Mouse (Mus musculus) embryo, embryonic 11.5 days (tissue): ENCODE results near the gene Slc38a4.

Experiments used
- DNase-seq: peaks from one replicate; pipeline ENCODE4 v3.0.0-alpha.2; 2012; ENCODE audit warnings: low read depth, low spot score

Slc38a4 gene

GRCm38 (mm10) chr15:96969792-96970191 lies 86.0 kb downstream of the Slc38a4 start:
- DNase-seq: no peak

- no peak for DNase-seq
Observed at GRCm38 (mm10) chr15:96968741-96969140, 87.0 kb downstream of the Slc38a4 start.

- DNase-seq: no peak
Observed at GRCm38 (mm10) chr15:96966326-96966725, 89.4 kb downstream of the Slc38a4 start.

GRCm38 (mm10) chr15:96963735-96964134 lies 92.0 kb downstream of the Slc38a4 start:
- no peak for DNase-seq

GRCm38 (mm10) chr15:96963318-96963717 lies 92.4 kb downstream of the Slc38a4 start:
- DNase-seq: no peak

- DNase-seq: no peak
Observed at GRCm38 (mm10) chr15:96960343-96960742, 95.4 kb downstream of the Slc38a4 start.

- DNase-seq: no peak
Observed at GRCm38 (mm10) chr15:96959247-96959646, 96.5 kb downstream of the Slc38a4 start.

- no peak for DNase-seq
Observed at GRCm38 (mm10) chr15:96956699-96957098, 99.1 kb downstream of the Slc38a4 start.

- no peak for DNase-seq
Observed at GRCm38 (mm10) chr15:96954389-96954788, 101.4 kb downstream of the Slc38a4 start.

GRCm38 (mm10) chr15:96953938-96954238 lies 101.9 kb downstream of the Slc38a4 start:
- DNase-seq: no peak

- peak; percentile 74 for DNase-seq
Observed at GRCm38 (mm10) chr15:96953112-96953937, 102.4 kb downstream of the Slc38a4 start.

- no peak for DNase-seq
Observed at GRCm38 (mm10) chr15:96952488-96952887, 103.3 kb downstream of the Slc38a4 start.

GRCm38 (mm10) chr15:96951783-96952182 lies 104.0 kb downstream of the Slc38a4 start:
- no peak for DNase-seq

- DNase-seq: no peak
Observed at GRCm38 (mm10) chr15:96948471-96948870, 107.3 kb downstream of the Slc38a4 start.
